Mouse (Mus musculus) erythroblast, embryonic 14.5 days (primary cell): ENCODE measurements around the gene Ablim2. TPM values are rescaled to one million over a fixed set of nuclear protein-coding genes. Genes with fewer than 3 reads are reported as not detected.

Experiments
- H3K27me3 ChIP-seq: 2 replicates; pipeline ENCODE4 v1.6.1; 2012; ENCODE audit warnings: inconsistent platforms; ENCODE audit not compliant: control insufficient read depth
- H3K36me3 ChIP-seq: 2 replicates; pipeline ENCODE4 v1.6.1; 2012; ENCODE audit warnings: mild to moderate bottlenecking, inconsistent platforms; ENCODE audit not compliant: control insufficient read depth
- H3K4me1 ChIP-seq: 2 replicates; pipeline ENCODE4 v1.6.1; 2012; ENCODE audit warnings: inconsistent platforms; ENCODE audit not compliant: control insufficient read depth
- H3K4me3 ChIP-seq: replicated peaks from 2 replicates; pipeline ENCODE3; 2012; ENCODE audit warnings: moderate library complexity, mild to moderate bottlenecking, inconsistent platforms
- H3K9me3 ChIP-seq: 2 replicates; pipeline ENCODE4 v1.6.1; 2012; ENCODE audit warnings: low read length, inconsistent platforms, mixed read lengths; ENCODE audit not compliant: control insufficient read depth
- GATA1 ChIP-seq: IDR thresholded peaks from 2 replicates; pipeline ENCODE4 v1.6.1; 2012; ENCODE audit warnings: low read length, inconsistent platforms, mixed read lengths
- TAL1 ChIP-seq: IDR thresholded peaks from 3 replicates; pipeline ENCODE4 v1.6.1; 2012; ENCODE audit warnings: low read length, inconsistent platforms, mixed read lengths
- polyA plus RNA-seq: library from polyadenylated mRNA; stranded (reverse); fragments of >175 nt; gene quantifications from 2 replicates; pipeline ENCODE4 v1.2.3, GENCODE M21; 2012

Gene Ablim2
- polyA plus RNA-seq, 1 experiment, result not detected

DNA sequence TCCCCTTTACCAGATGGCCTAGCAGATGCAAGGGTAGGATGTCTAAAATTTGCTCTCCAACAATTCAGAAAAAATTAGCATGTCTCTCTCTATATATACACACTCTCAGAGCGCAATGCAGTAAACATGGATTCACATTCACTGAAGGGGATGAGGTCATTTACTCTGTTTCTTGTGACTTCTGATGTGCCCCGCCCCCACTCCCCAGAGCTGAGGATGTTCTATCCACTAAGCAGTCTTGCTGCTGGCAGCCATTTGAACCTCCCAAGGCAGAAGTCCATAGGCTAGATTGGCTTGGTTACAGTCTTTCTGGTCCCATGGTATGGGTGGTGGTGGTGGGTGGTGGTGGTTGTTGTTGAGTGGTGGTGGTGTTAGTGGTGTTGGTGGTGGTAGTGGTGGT is 35.7 kb upstream of the Ablim2 start:
- H3K36me3 ChIP-seq, result no peaks in the 10 kb centered on the region
- no peaks in the 10 kb centered on the region for H3K9me3 ChIP-seq
- no peaks in the 10 kb centered on the region for H3K27me3 ChIP-seq
- no peak for TF ChIP-seq GATA1
- no peak for TF ChIP-seq TAL1
- no peak overlapping the region for H3K4me3 ChIP-seq
- H3K4me1 ChIP-seq, result no peaks in the 10 kb centered on the region

DNA sequence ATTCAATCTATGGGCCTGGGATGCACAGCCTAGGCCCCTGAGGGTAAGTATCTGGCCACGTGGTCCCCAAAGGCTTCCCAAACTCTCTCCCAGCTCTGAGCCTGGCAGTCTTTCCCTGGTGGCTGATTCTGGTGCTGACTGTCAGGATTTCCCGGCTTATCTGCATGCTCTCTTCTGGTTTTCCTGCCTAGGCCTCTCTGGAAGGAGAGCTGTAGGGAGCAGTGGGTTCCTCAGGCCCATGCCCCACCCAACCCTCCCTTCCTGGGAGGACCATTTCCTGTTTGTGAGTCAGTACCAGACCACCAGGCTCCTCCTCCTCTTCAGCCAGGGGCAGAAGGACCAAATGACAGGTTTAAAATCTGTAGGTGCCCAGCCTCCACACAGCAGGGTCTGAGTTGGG is 35.0 kb upstream of the Ablim2 start:
- H3K9me3 ChIP-seq, result no peaks in the 10 kb centered on the region
- H3K4me3 ChIP-seq, result no peak overlapping the region
- no peaks in the 10 kb centered on the region for H3K4me1 ChIP-seq
- no peaks in the 10 kb centered on the region for H3K27me3 ChIP-seq
- H3K36me3 ChIP-seq, result no peaks in the 10 kb centered on the region
- no peak for TF ChIP-seq TAL1
- TF ChIP-seq GATA1, result no peak

DNA sequence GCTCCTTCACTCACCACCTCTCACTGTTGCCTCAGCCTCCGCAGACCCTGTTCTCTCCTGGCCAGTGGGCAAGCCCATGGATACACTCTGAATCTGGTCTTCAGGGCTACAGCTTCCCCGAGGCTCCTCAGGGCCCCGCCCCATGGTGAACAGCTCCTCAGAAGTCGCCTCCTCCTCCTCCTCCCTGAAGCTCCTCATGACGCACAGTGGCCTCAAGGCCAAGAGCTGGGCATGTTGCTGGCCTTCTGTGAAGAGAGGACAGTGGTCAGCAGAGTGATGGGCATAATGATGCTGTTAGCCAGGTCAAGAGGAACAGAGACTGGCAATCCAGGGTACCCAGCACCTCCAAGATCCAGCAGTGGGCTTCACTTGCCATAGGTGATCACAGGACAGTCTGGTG is 33.8 kb upstream of the Ablim2 start:
- no peaks in the 10 kb centered on the region for H3K4me1 ChIP-seq
- H3K4me3 ChIP-seq, result no peak overlapping the region
- H3K27me3 ChIP-seq, result no peaks in the 10 kb centered on the region
- H3K9me3 ChIP-seq, result no peaks in the 10 kb centered on the region
- TF ChIP-seq GATA1 (no peak), TAL1 (no peak)
- H3K36me3 ChIP-seq, result no peaks in the 10 kb centered on the region

DNA sequence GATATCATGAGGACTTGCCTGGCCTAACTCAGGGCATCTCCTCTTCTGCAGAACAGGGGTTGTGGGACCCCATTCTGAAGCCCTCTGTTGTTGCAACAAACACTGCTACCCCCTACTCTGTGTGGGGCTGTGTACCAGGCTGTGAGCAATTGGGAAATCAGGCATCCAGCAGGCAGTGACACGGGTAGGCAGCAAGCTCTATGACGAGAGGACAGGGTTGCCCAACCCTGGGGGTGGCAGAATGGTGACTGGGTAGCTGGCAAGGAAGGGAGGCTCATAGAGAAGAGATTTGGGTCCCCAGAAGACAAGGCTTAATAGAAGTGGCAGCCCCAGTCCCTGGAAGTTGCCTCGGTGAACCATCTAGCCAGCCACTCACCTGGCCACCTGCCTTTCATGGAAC is 31.8 kb upstream of the Ablim2 start:
- TF ChIP-seq GATA1 (no peak), TAL1 (no peak)
- Histone ChIP-seq H3K4me1 (no peaks in the 10 kb centered on the region), H3K9me3 (no peaks in the 10 kb centered on the region), H3K36me3 (no peaks in the 10 kb centered on the region), H3K4me3 (no peak overlapping the region), H3K27me3 (no peaks in the 10 kb centered on the region)

DNA sequence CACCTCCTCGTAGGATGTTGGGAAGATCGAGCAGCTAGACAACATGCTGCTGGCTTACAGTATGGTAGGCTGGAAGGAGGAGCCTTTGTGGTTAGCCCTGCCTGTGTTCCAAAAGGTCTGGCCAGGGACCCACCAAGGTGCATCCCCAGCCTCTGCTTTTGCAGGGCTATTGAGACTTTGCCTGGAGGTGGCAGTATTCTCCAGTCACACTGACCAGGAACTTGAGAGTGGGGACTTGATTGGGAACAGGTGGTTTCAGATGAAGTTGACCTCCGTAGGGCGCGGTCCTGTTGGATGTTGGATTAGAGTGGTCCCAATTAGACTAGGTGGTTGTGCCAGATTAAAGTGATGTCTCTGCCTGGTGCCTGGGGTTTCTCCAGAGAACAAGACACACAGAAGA is 30.2 kb upstream of the Ablim2 start:
- TF ChIP-seq TAL1, result no peak
- no peak for TF ChIP-seq GATA1
- H3K9me3 ChIP-seq, result no peaks in the 10 kb centered on the region
- H3K36me3 ChIP-seq, result no peaks in the 10 kb centered on the region
- H3K4me1 ChIP-seq, result no peaks in the 10 kb centered on the region
- H3K27me3 ChIP-seq, result no peaks in the 10 kb centered on the region
- no peak overlapping the region for H3K4me3 ChIP-seq

DNA sequence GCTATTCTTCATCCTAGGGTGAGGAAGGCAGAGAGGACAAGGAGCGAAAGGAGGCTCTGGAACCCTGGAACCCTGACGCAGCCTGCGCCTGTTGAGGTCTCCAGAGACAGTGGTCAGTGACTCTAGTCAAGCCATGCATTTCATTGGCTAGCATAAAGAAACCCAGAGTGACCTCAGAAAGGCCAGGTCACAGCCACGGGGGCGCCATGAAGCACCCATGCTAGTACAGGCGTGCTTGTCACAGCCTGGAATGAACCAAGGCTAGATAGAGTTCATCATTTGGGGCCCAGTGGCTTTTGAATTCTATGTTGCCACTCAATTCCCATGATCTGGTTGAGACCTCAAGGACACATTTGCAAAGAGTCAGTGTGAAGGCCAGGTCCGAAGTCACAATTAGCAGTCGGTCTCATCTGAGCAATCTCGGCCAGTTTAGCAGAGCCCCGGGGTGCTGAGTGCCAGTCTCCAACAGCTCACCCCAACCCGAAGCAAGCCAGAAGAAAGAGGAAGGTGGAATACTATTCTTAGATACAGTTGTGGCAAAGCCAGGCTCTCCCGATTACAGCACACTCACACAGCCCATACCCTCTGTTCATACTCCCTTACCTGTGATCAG is 29.2 kb upstream of the Ablim2 start:
- Histone ChIP-seq H3K9me3 (no peaks in the 10 kb centered on the region), H3K27me3 (no peaks in the 10 kb centered on the region), H3K4me3 (no peak overlapping the region), H3K36me3 (no peaks in the 10 kb centered on the region), H3K4me1 (no peaks in the 10 kb centered on the region)
- TF ChIP-seq TAL1 (no peak), GATA1 (no peak)

DNA sequence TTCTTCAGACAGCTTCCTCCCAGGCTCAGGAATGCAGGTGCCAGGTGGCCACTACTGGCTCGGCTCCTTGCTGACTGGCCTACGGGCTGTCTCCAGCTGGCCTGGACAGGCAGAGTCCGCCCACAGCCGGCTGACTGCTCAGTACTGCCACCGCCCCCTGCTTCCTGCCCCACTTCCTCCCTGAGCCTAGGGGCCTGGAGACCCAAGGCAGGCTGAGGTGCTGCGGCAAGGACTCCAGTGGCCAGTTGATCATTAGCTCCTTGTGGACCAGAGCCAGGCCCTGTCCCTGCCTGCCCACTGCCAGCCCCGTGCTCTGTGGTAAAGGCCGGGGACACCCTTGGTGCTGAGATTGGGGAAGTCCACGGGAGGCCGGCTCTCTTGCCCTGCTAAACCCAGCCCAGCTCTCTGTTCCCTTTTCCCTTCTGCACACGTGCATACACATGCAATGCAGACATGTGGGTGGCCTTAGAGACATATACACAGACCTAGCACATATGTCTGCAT is 28.7 kb upstream of the Ablim2 start:
- no peak overlapping the region for H3K4me3 ChIP-seq

DNA sequence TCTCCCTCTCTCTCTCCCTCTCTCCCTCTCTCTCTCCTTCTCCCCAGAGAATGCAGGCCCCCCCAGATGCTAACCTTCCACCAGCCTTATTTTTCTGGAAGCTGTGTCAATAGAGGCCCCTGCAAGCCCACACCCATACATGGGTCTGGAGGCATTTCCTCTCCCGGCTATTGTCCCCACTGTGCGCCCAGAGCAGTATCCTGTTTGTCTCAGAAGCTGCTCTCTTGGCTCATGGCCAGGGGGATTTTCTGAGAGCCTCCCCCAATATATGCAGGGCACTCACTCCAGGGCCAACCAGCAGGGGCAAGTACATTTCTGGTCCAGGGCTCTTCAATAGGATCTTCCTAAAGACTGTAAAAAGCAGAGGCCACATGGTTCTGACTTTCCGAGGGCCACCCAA is 27.8 kb upstream of the Ablim2 start:
- H3K9me3 ChIP-seq, result no peaks in the 10 kb centered on the region
- H3K4me1 ChIP-seq, result no peaks in the 10 kb centered on the region
- TF ChIP-seq TAL1, result no peak
- TF ChIP-seq GATA1, result no peak
- no peaks in the 10 kb centered on the region for H3K27me3 ChIP-seq
- H3K36me3 ChIP-seq, result no peaks in the 10 kb centered on the region
- H3K4me3 ChIP-seq, result no peak overlapping the region

More for the DNA sequence above, 28.7 kb upstream of the Ablim2 start:
- no peaks in the 10 kb centered on the region for H3K4me1 ChIP-seq
- no peaks in the 10 kb centered on the region for H3K9me3 ChIP-seq
- H3K27me3 ChIP-seq, result no peaks in the 10 kb centered on the region
- no peaks in the 10 kb centered on the region for H3K36me3 ChIP-seq
- no peak for TF ChIP-seq GATA1
- no peak for TF ChIP-seq TAL1

DNA sequence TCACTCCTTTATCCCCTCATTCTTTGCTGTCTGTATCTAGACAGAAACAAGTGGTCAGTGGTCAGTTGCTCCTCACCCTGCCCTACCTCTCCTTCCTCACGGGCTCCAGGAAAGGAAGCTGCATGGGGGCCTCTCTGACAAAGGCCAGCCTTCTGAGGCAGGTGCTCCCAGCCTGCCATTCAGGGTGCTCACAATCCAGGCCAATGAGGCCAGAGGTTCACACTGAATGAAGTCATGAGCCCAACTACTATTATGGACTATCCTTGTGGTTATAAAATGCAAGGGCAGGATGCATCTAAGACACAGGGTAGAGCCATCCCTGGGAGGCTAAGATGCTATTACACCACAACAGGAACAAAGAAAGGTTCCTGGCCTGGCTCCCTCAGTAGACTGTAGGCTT is 27.1 kb upstream of the Ablim2 start:
- H3K27me3 ChIP-seq, result no peaks in the 10 kb centered on the region
- H3K4me3 ChIP-seq, result no peak overlapping the region
- no peak for TF ChIP-seq GATA1
- H3K4me1 ChIP-seq, result no peaks in the 10 kb centered on the region
- no peaks in the 10 kb centered on the region for H3K9me3 ChIP-seq
- no peaks in the 10 kb centered on the region for H3K36me3 ChIP-seq

DNA sequence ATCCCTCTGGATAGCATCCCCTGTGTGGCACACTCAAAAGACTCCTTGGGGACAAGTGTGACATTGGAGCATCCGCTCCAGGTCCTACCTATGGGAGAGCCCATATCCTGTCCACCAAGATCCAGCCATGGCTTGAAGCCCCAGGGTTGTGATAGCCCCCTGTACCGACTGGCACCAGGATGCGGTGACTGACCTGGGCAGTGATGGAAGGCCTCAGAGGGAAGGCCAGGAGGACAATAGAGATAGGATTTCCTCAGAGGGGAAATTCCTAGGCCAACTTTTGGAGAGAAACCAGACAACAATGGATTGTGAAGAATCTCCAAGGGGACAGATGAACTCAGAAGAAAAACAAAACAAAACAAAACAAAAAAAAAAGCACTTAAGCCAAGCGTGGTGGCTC is 26.7 kb upstream of the Ablim2 start:
- H3K4me1 ChIP-seq, result no peaks in the 10 kb centered on the region
- H3K9me3 ChIP-seq, result no peaks in the 10 kb centered on the region
- no peaks in the 10 kb centered on the region for H3K27me3 ChIP-seq
- TF ChIP-seq GATA1, result no peak
- H3K36me3 ChIP-seq, result no peaks in the 10 kb centered on the region
- no peak overlapping the region for H3K4me3 ChIP-seq
